Mouse (Mus musculus) myocyte (in vitro differentiated cells): ENCODE data around the gene Cry2.

ENCODE experiments used
- CEBPB ChIP-seq: IDR thresholded peaks from 2 replicates; pipeline ENCODE4 v1.6.1; 2011; ENCODE audit warnings: mild to moderate bottlenecking, moderate library complexity; ENCODE audit not compliant: poor library complexity, insufficient read depth, severe bottlenecking
- E2F4 ChIP-seq: IDR thresholded peaks from one replicate; pipeline ENCODE4 v1.6.1; 2011; ENCODE audit warnings: mild to moderate bottlenecking, control low read depth, moderate library complexity; ENCODE audit not compliant: insufficient read depth
- MAX ChIP-seq: IDR thresholded peaks from one replicate; pipeline ENCODE4 v1.6.1; 2011; ENCODE audit warnings: low read depth, mild to moderate bottlenecking, control low read depth
- MYOD1 ChIP-seq, 3 experiments: IDR thresholded peaks; one replicate each; pipeline ENCODE4 v1.6.1; 2011; ENCODE audit warnings: control low read depth in 2 of 3, low read depth in 2 of 3, mild to moderate bottlenecking in 2 of 3, moderate library complexity in 1 of 3; ENCODE audit not compliant: insufficient read length in 2 of 3, control insufficient read depth in 1 of 3
- MYOG ChIP-seq, 3 experiments: IDR thresholded peaks; one replicate each; pipeline ENCODE4 v1.6.1; 2011; ENCODE audit warnings: control low read depth in 2 of 3, low read depth in 2 of 3, mild to moderate bottlenecking in 2 of 3; ENCODE audit not compliant: insufficient read length in 2 of 3, control insufficient read depth in 1 of 3, insufficient read depth in 1 of 3
- POLR2A ChIP-seq: IDR thresholded peaks from one replicate; pipeline ENCODE4 v1.6.1; 2011; ENCODE audit warnings: low read depth, mild to moderate bottlenecking, control low read depth, moderate library complexity; ENCODE audit not compliant: insufficient read length
- POLR2AphosphoS2 ChIP-seq: IDR thresholded peaks from one replicate; pipeline ENCODE4 v1.6.1; 2011; ENCODE audit warnings: low read depth, control low read depth; ENCODE audit not compliant: insufficient read length
- REST ChIP-seq: IDR thresholded peaks from one replicate; pipeline ENCODE4 v1.6.1; 2011; ENCODE audit warnings: mild to moderate bottlenecking, control low read depth, moderate library complexity; ENCODE audit not compliant: insufficient read depth, insufficient read length
- TCF12 ChIP-seq: IDR thresholded peaks from one replicate; pipeline ENCODE4 v1.6.1; 2011; ENCODE audit warnings: mild to moderate bottlenecking, control low read depth; ENCODE audit not compliant: poor library complexity, insufficient read depth, severe bottlenecking
- TCF3 ChIP-seq: IDR thresholded peaks from one replicate; pipeline ENCODE4 v1.6.1; 2011; ENCODE audit warnings: low read depth, control low read depth; ENCODE audit not compliant: insufficient read length
- USF1 ChIP-seq: IDR thresholded peaks from one replicate; pipeline ENCODE4 v1.6.1; 2011; ENCODE audit warnings: low read depth, mild to moderate bottlenecking, control low read depth, moderate library complexity

GRCm38 (mm10) chr2:92375788-92376187 is 58.1 kb downstream of the Cry2 start:
- TF ChIP-seq POLR2AphosphoS2 (no peak), POLR2A (no peak), E2F4 (no peak), TCF12 (no peak), MYOG (IDR thresholded peaks at IDR 0.05; ENCODE audit: control insufficient read depth in 1 of 3, insufficient read depth in 1 of 3, insufficient read length in 2 of 3, low read depth in 2 of 3) (no peak), TCF3 (no peak), MYOD1 (IDR thresholded peaks at IDR 0.05; ENCODE audit: control insufficient read depth in 1 of 3, insufficient read length in 2 of 3, low read depth in 2 of 3) (no peak), USF1 (no peak), MAX (no peak), REST (no peak), CEBPB (no peak)
